Mouse (Mus musculus): Measurements from ENCODE around the gene Lrch1.

- TF ChIP-seq ZC3H11A (IDR thresholded peaks at IDR 0.05; ENCODE audit: borderline replicate concordance, low read depth, low read length) (no peak), HCFC1 (IDR thresholded peaks at IDR 0.05; ENCODE audit: borderline replicate concordance, insufficient read depth, low read length) (no peak)
Measured at GRCm38 (mm10) chr14:74831050-74831449, 116.6 kb downstream of the Lrch1 start.

All from ES-E14 (cell line).